Mouse (Mus musculus) stomach, embryonic 16.5 days (tissue): ENCODE measurements at regions not wholly inside any gene's neighbourhood (a gene's known extent, or its start where the extent isn't known, plus 50 kb on each side); places are given as distances from the start of the nearest gene placed in this dataset.

Experiments used
- ATAC-seq: fragments of 200-750 bp; cut with Nextera tagmentation; 2 replicates; pipeline ENCODE4 v1.8.0; 2017; ENCODE audit warnings: moderate number of reproducible peaks, moderate TSS enrichment; ENCODE audit not compliant: insufficient read depth, low FRiP score
- H3K27ac ChIP-seq: fragments of 300-500 bp; sonication (generic); 2 replicates; pipeline ENCODE4 v1.5.1; 2014; ENCODE audit warnings: low read length
- H3K27me3 ChIP-seq: fragments of 300-500 bp; sonication (generic); 2 replicates; pipeline ENCODE4 v1.6.1; 2014; ENCODE audit warnings: low read length, control low read depth, mixed read lengths; ENCODE audit not compliant: control insufficient read depth, insufficient read depth
- H3K36me3 ChIP-seq: fragments of 300-500 bp; sonication (generic); 2 replicates; pipeline ENCODE4 v1.6.1; 2014; ENCODE audit warnings: low read length; ENCODE audit not compliant: control insufficient read depth, insufficient read depth
- H3K4me1 ChIP-seq: fragments of 300-500 bp; sonication (generic); 2 replicates; pipeline ENCODE4 v1.6.1; 2014; ENCODE audit warnings: low read length, control low read depth, mixed read lengths; ENCODE audit not compliant: control insufficient read depth, insufficient read depth
- H3K4me2 ChIP-seq: fragments of 300-500 bp; sonication (generic); 2 replicates; pipeline ENCODE4 v1.6.1; 2014; ENCODE audit warnings: low read depth, low read length, mixed read lengths
- H3K4me3 ChIP-seq: fragments of 300-500 bp; sonication (generic); replicated peaks from 2 replicates; pipeline ENCODE4 v1.5.1; 2014; ENCODE audit warnings: mild to moderate bottlenecking, low read length
- H3K9ac ChIP-seq: fragments of 300-500 bp; sonication (generic); 2 replicates; pipeline ENCODE4 v1.6.1; 2014; ENCODE audit warnings: low read length
- H3K9me3 ChIP-seq: fragments of 300-500 bp; sonication (generic); replicated peaks from 2 replicates; pipeline ENCODE4 v1.6.1; 2016; ENCODE audit warnings: low read length, control low read depth; ENCODE audit not compliant: control insufficient read depth
- WGBS: fragments of 180-500 bp; shearing (Covaris S2); extraction: QIAGEN DNeasy Blood & Tissue Kit; methylation state at CpG from one replicate; pipeline ENCODE4 v1.1.7; 2014; 5-methylcytosine and 5-hydroxymethylcytosine counted together

- no peak overlapping the region for H3K4me3 ChIP-seq
- no peak overlapping the region for H3K4me2 ChIP-seq
- ATAC-seq: no peak
- no peak overlapping the region for H3K9ac ChIP-seq
- H3K27ac ChIP-seq: no peak overlapping the region
- no peaks in the 10 kb centered on the region for H3K36me3 ChIP-seq
- 86% methylated on average over 2 of the region's 2 CpGs for WGBS
- H3K9me3 ChIP-seq: no peaks in the 10 kb centered on the region
- no peaks in the 10 kb centered on the region for H3K27me3 ChIP-seq
- H3K4me1 ChIP-seq: no peaks in the 10 kb centered on the region; the same call in 1 of the 2 replicates
Observed at GRCm38 (mm10) chr12:31153720-31154119, 80.1 kb downstream of the Fam110c start.

GRCm38 (mm10) chr12:31154608-31155011 lies 80.9 kb downstream of the Fam110c start:
- Histone ChIP-seq H3K4me2 (no peak overlapping the region), H3K4me3 (no peak overlapping the region), H3K36me3 (no peaks in the 10 kb centered on the region), H3K27ac (no peak overlapping the region), H3K27me3 (no peaks in the 10 kb centered on the region), H3K4me1 (no peaks in the 10 kb centered on the region; the same call in 1 of the 2 replicates), H3K9ac (no peak overlapping the region), H3K9me3 (no peaks in the 10 kb centered on the region)
- 56% methylated on average over 5 of the region's 5 CpGs for WGBS
- ATAC-seq: 0 out of 2 replicates have a peak, but pooled peaks have one; percentile 29

GRCm38 (mm10) chr12:31156154-31156720 lies 82.6 kb downstream of the Fam110c start:
- H3K9me3 ChIP-seq: no peaks in the 10 kb centered on the region
- H3K9ac ChIP-seq: no peak overlapping the region
- no peaks in the 10 kb centered on the region; the same call in 1 of the 2 replicates for H3K4me1 ChIP-seq
- no peak overlapping the region for H3K4me2 ChIP-seq
- H3K36me3 ChIP-seq: no peaks in the 10 kb centered on the region
- no peak overlapping the region for H3K4me3 ChIP-seq
- no peak for ATAC-seq
- no peak overlapping the region for H3K27ac ChIP-seq
- no peaks in the 10 kb centered on the region for H3K27me3 ChIP-seq
- 67% methylated on average over 13 of the region's 13 CpGs for WGBS

- no peak overlapping the region for H3K4me3 ChIP-seq
- ATAC-seq: peak; percentile 25; the same call in 1 of the 2 replicates
- WGBS: 65% methylated on average over 3 of the region's 3 CpGs
- no peak overlapping the region for H3K27ac ChIP-seq
- no peaks in the 10 kb centered on the region for H3K9me3 ChIP-seq
- H3K27me3 ChIP-seq: no peaks in the 10 kb centered on the region
- no peak overlapping the region for H3K9ac ChIP-seq
- no peaks in the 10 kb centered on the region; the same call in 1 of the 2 replicates for H3K4me1 ChIP-seq
- no peaks in the 10 kb centered on the region for H3K36me3 ChIP-seq
- H3K4me2 ChIP-seq: no peak overlapping the region
Observed at GRCm38 (mm10) chr12:31157453-31157852, 83.1 kb upstream of the Gm6993 start.

GRCm38 (mm10) chr12:31157890-31158289 lies 82.7 kb upstream of the Gm6993 start:
- H3K9ac ChIP-seq: no peak overlapping the region
- WGBS: 70% methylated on average over 1 of the region's 1 CpGs
- H3K9me3 ChIP-seq: no peaks in the 10 kb centered on the region
- no peak overlapping the region for H3K27ac ChIP-seq
- no peaks in the 10 kb centered on the region; the same call in 1 of the 2 replicates for H3K4me1 ChIP-seq
- no peaks in the 10 kb centered on the region for H3K36me3 ChIP-seq
- H3K4me2 ChIP-seq: no peak overlapping the region
- no peak overlapping the region for H3K4me3 ChIP-seq
- ATAC-seq: peak; percentile 29; the same call in 1 of the 2 replicates
- H3K27me3 ChIP-seq: no peaks in the 10 kb centered on the region

- ATAC-seq: no peak
- Histone ChIP-seq H3K9ac (no peak overlapping the region), H3K4me1 (no peaks in the 10 kb centered on the region; the same call in 1 of the 2 replicates), H3K4me2 (no peak overlapping the region), H3K9me3 (no peaks in the 10 kb centered on the region), H3K27me3 (no peaks in the 10 kb centered on the region), H3K4me3 (no peak overlapping the region), H3K36me3 (no peaks in the 10 kb centered on the region), H3K27ac (0 out of 2 replicates have a peak overlapping the region, but pooled peaks have one; percentile 23)
- WGBS: 70% methylated on average over 4 of the region's 4 CpGs
Observed at GRCm38 (mm10) chr12:31158885-31159284, 81.7 kb upstream of the Gm6993 start.

GRCm38 (mm10) chr12:31159378-31159777 lies 81.2 kb upstream of the Gm6993 start:
- WGBS: 66% methylated on average over 7 of the region's 7 CpGs
- Histone ChIP-seq H3K4me1 (no peaks in the 10 kb centered on the region; the same call in 1 of the 2 replicates), H3K9me3 (no peaks in the 10 kb centered on the region), H3K27ac (no peak overlapping the region), H3K27me3 (no peaks in the 10 kb centered on the region), H3K4me2 (no peak overlapping the region), H3K36me3 (no peaks in the 10 kb centered on the region), H3K9ac (no peak overlapping the region), H3K4me3 (no peak overlapping the region)
- no peak for ATAC-seq

- peak; percentile 25; the same call in 1 of the 2 replicates for ATAC-seq
- H3K27ac ChIP-seq: no peak overlapping the region
- 47% methylated on average over 4 of the region's 4 CpGs for WGBS
Observed at GRCm38 (mm10) chr12:31168221-31168890, 72.2 kb upstream of the Gm6993 start.

GRCm38 (mm10) chr12:31170111-31170510 lies 70.5 kb upstream of the Gm6993 start:
- H3K27ac ChIP-seq: no peak overlapping the region
- H3K4me1 ChIP-seq: peaks cover 9% of the 10 kb centered on the region
- 70% methylated on average over 6 of the region's 6 CpGs for WGBS
- H3K9me3 ChIP-seq: 0 out of 2 replicates have a peak, but pooled peaks cover 5% of the 10 kb centered on the region
- ATAC-seq: no peak
- H3K36me3 ChIP-seq: no peaks in the 10 kb centered on the region
- H3K4me2 ChIP-seq: no peak overlapping the region
- no peaks in the 10 kb centered on the region for H3K27me3 ChIP-seq
- H3K9ac ChIP-seq: no peak overlapping the region
- H3K4me3 ChIP-seq: no peak overlapping the region

More at GRCm38 (mm10) chr12:31168221-31168890, 72.2 kb upstream of the Gm6993 start:
- Histone ChIP-seq H3K27me3 (no peaks in the 10 kb centered on the region), H3K4me1 (peaks cover 9% of the 10 kb centered on the region), H3K9me3 (no peaks in the 10 kb centered on the region), H3K4me3 (no peak overlapping the region), H3K4me2 (no peak overlapping the region), H3K9ac (no peak overlapping the region), H3K36me3 (no peaks in the 10 kb centered on the region)
